Mouse (Mus musculus) heart, postnatal 25 days (tissue): ENCODE data around the gene Thbs1. TPM values are rescaled to one million over a fixed set of nuclear protein-coding genes. Genes with fewer than 3 reads are reported as not detected.

Source experiments
- DNase-seq: peaks from one replicate; pipeline ENCODE4 v3.0.0; 2022; ENCODE audit warnings: low spot score
- intact Hi-C: fragments of 180-260 bp; cut with DNase I; formaldehyde crosslinking; loops from one replicate; pipeline ENCODE4 v1.15.1; 2025
- total RNA-seq, 2 experiments: library from RNA; stranded (reverse); gene quantifications; 2 replicates each; pipeline ENCODE4 v1.2.3; 2021

Thbs1 gene
- total RNA-seq: 10 to 100 TPM; 13.9 to 14.3 TPM

GRCm38 (mm10) chr2:118111488-118112131 is at the start of gene Thbs1:
Gene Thbs1 (plus strand): TSS chr2:118111876.
- peak; percentile 59 for DNase-seq
- intact Hi-C loops: loop anchor here (1.0 to 10.0 kb wide), 4 partner anchors 133 to 570 kb away; no protein-coding TSS in a partner anchor

GRCm38 (mm10) chr2:118064121-118064764 is 47.4 kb upstream of the Thbs1 start:
- DNase-seq: peak; percentile 37
- intact Hi-C loops: no loop called here

GRCm38 (mm10) chr2:118066065-118066770 is 45.5 kb upstream of the Thbs1 start:
- DNase-seq: no peak
- intact Hi-C loops: no loop called here

DNA sequence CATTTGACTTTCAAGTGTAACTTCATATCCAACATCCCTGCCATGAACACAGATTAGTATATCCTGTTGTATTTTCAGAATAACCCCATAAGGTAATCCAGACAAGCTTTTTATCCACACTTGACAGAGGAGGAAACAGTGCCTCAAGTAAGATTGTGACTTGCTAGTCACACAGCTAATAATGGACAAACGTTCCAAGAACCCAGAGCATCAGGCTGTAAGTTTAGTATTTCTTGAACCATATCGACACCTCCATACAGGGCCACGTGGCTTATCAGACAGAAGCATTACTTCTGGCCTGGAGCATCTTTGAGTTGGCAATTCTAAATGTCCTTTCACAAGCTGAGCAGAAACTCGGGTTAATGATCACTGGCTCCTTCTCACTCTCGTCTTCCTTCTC is 41.7 kb upstream of the Thbs1 start:
- DNase-seq: no peak
- intact Hi-C loops: no loop called here

DNA sequence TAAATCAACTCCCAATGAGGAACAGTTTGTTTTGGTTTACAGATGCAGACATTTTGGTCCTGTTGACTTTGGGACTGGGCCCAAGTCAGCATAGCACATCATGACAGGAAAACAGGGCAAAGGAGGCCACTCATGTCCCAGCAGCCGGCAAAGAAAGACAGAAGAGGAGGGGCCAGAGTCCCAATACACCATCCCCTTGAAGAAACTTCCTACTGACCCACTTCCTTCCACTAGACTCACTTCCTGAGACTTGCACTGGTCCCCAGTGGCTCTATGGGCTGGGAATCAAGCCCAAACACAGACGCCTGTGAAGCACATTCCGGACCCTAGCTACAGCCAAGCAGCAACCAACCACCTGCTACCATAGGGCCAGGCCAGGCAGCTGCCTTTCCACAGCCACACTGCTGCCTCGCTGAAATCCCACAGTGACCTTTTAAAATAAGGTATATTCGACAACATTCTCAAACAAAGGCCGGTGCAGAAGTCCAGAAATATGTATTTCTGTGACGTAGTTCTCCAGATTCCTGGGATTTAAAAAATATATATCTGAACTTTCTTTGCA is 38.8 kb upstream of the Thbs1 start:
- no peak for DNase-seq
- intact Hi-C loops: no loop called here

DNA sequence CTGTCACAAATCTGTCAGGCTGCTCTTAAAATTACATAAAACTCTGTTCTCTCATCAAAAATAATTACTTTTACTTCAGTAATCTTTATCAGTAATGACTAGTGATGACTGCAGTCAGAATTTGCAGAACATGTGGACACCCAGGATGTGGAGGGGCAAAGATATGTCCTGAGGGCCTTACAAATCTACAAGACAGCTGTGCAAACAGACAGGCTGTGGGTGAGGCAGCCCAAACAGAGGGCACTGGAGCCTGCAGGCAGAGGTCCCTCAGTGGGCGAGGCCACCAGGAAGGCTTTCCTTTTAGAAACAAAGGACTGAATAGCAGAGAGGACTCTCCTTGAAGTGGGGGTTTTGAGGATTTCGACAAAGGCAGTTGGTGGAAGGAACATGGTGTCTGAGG is 37.6 kb upstream of the Thbs1 start:
- intact Hi-C loops: no loop called here
- no peak for DNase-seq

GRCm38 (mm10) chr2:118075165-118075564 is 36.5 kb upstream of the Thbs1 start:
- no peak for DNase-seq
- intact Hi-C loops: no loop called here

DNA sequence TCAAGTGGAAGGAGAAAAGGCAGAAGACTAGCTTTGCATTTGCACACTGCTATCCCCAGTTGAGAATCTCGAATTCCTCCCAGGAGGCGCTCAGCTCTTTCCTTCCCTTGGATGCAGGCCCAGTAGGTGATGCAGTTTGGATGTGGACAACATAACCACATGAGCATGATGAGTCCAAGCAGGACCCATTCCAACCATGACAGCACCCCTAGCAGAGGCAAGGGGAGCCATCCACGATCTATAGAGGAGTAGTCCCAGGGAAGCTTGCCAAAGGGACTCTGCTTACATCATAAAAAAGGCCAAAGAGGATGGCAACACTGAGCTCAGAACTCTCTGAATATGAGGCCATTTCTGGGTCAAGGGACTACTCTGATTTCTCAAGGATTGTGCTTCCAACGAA is 32.5 kb upstream of the Thbs1 start:
- no peak for DNase-seq

GRCm38 (mm10) chr2:118081581-118081980 is 30.1 kb upstream of the Thbs1 start:
- intact Hi-C loops: no loop called here
- DNase-seq: no peak

More for the DNA sequence above, 32.5 kb upstream of the Thbs1 start:
- intact Hi-C loops: no loop called here

GRCm38 (mm10) chr2:118083652-118084051 is 28.0 kb upstream of the Thbs1 start:
- no peak for DNase-seq
- intact Hi-C loops: no loop called here

GRCm38 (mm10) chr2:118084693-118085092 is 27.0 kb upstream of the Thbs1 start:
- intact Hi-C loops: no loop called here
- DNase-seq: no peak

DNA sequence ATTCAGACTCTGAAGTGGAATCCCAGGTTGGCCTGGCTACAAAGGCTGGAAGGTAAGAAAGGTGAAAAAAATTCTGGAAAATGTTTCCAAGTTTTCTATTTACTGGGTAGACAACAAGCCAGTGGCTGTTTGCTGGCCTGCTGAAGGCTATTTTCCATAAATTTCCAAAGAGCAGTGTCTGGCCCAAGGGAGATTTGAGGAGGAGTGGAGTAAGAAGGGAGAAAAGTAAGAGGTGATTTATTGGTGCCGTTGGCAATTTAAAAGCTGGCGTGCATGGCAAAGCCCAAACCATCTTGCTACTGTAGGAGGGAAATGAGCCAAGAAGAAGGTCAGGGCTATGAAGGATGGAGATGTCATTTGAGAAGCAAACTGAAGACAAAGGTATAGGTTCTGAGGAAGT is 26.0 kb upstream of the Thbs1 start:
- intact Hi-C loops: no loop called here
- DNase-seq: no peak

DNA sequence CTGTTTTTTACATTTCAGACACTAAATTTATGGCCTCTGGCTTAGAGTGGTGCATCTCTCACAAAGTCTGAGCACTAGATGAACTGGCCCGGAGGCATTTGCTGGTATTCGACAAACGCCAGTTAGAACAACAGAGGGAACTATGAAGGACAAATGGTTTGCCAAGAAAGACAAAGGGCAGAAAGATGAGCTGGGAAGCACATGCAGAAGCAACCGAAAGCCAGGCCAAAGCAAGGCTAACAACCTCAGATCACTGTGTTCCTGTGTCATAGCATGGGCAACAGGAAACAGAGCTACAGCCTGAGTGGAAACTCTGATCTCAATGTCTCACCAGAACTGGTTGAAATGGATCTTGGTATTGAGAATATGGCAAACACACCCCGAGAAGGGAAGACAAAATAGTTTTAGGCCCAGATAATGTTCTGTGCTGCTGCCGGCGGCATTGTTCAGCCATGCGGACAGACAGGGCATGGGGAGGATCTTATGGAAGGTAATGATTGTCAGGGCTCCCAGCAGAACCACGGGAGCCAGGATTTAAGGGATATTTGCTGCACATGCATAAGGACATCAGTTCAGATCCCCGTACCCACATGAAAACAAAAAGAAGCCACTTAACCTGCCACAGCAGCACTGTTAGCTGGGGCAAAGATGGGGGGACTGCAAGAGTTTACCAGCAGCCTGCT is 24.5 kb upstream of the Thbs1 start:
- DNase-seq: no peak
- intact Hi-C loops: no loop called here

DNA sequence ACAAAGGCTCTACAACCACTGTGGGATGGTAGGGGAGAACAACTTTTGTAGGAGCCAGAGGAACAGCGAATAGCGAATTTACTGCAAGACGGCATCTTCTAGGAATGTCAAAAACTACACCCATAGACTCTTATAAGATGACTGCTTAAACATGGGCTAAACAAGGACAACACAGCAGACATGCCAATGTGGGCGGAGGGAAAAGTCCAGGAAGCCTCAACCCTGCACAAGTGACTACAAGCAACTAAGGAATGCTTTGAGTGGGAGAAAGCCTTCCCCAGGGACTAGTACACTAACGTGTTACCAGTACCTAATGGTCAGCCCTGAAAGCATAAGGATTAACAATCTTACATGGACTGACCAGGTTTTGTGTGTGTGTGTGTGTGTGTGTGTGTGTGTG is 20.4 kb upstream of the Thbs1 start:
- no peak for DNase-seq
- intact Hi-C loops: no loop called here

DNA sequence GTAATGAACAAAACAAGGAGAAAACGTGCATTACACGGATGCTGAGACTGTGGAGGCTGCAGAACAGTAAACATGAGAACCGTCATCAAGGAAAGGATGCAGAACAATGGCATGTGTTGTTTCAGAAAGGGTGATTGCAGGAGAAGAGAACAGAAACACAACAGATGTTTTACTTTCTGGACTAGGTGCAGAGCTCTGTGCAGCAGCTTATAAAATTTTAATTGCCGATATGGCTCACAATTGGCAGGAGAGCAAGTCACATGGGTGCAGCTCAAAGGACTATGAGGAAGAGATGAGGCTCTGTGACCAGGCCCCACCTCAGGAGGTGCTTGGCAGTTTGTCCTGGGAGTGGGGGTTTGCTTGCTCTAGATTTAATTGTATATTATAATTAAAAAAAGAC is 12.6 kb upstream of the Thbs1 start:
- intact Hi-C loops: no loop called here
- no peak for DNase-seq

DNA sequence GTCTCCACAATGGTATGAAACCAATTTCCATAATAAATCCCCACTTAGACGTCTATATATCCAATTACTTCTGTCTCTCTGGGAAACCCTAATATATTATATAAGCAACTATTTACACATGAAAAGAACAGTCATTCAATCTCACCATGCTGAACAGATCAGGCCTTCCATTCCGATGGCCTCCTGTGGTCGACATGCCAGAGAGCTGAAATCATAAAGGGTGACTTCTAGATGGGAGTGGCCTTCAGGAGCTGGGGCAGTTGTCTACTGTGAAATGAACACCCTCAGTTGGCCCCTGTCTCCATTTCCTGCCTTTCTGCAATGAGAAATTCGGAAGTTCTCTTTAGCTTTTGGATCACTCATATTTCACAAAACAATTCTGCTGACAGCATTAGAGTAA is 9.5 kb upstream of the Thbs1 start:
- no peak for DNase-seq
- intact Hi-C loops: loop anchor here (5.0 to 10.0 kb wide), 2 partner anchors 45 to 257 kb away; no protein-coding TSS in a partner anchor

- peak; percentile 33 for DNase-seq
- intact Hi-C loops: loop anchor here (2.0 to 10.0 kb wide), 3 partner anchors 134 to 488 kb away; no protein-coding TSS in a partner anchor
Observed at GRCm38 (mm10) chr2:118110225-118110915, 1.3 kb upstream of the Thbs1 start.

GRCm38 (mm10) chr2:118111116-118111487 is 574 bp upstream of the Thbs1 start:
- DNase-seq: peak; percentile 66
- intact Hi-C loops: loop anchor here (1.0 to 10.0 kb wide), 4 partner anchors 134 to 570 kb away; no protein-coding TSS in a partner anchor

GRCm38 (mm10) chr2:118112438-118112837 is 762 bp downstream of the Thbs1 start:
- no peak for DNase-seq
- intact Hi-C loops: loop anchor here (5.0 to 10.0 kb wide), 2 partner anchors 132 to 490 kb away; no protein-coding TSS in a partner anchor
